Mouse (Mus musculus): Measurements from ENCODE around the gene Gm10638.

Gene Gm10638

GRCm38 (mm10) chr8:86759090-86759491 lies 13.6 kb downstream of the Gm10638 start:
- ChIA-PET POLR2A (interaction anchor here in 2 of 4 experiments (1.1 to 4.4 kb wide), 4 partner anchors 12 to 84 kb away, joined by 3 to 20 read pairs (median 6); no protein-coding TSS in a partner anchor), CTCF (interaction anchor here in 1 of 4 experiments (0.6 kb wide), 1 partner anchor 143 kb away, joined by 8 read pairs; no protein-coding TSS in a partner anchor)

GRCm38 (mm10) chr8:86760746-86761145 lies 15.2 kb downstream of the Gm10638 start:
- ChIA-PET CTCF (interaction anchor here in 1 of 4 experiments (1.1 kb wide), 1 partner anchor 148 kb away, joined by 3 read pairs; no protein-coding TSS in a partner anchor), POLR2A (interaction anchor here in 2 of 4 experiments (1.0 to 4.4 kb wide), 7 partner anchors 10 to 142 kb away, joined by 3 to 20 read pairs (median 6); partner anchors contain the start of genes Gm10638 (in 1 of the 2) and Siah1a (in 1 of the 2))

GRCm38 (mm10) chr8:86762806-86763205 lies 17.3 kb downstream of the Gm10638 start:
- CTCF ChIA-PET: no interaction called here
- POLR2A ChIA-PET: interaction anchor here in 1 of 4 experiments (0.6 to 4.4 kb wide), 3 partner anchors 13 to 147 kb away, joined by 3 to 20 read pairs (median 12); partner anchors contain the start of genes Gm10638 and Siah1a

GRCm38 (mm10) chr8:86765155-86765554 lies 19.7 kb downstream of the Gm10638 start:
- POLR2A ChIA-PET: interaction anchor here in 3 of 4 experiments (0.6 to 4.3 kb wide), 16 partner anchors 9 to 467 kb away, joined by 3 to 35 read pairs (median 6); partner anchors contain the start of genes Gm10638 (in 3 of the 3) and Siah1a (in 3 of the 3)

GRCm38 (mm10) chr8:86765669-86766068 lies 20.2 kb downstream of the Gm10638 start:
- ChIA-PET POLR2A (interaction anchor here in 3 of 4 experiments (0.6 to 4.3 kb wide), 13 partner anchors 8 to 129 kb away, joined by 3 to 35 read pairs (median 8); partner anchors contain the start of genes Gm10638 (in 3 of the 3) and Siah1a (in 3 of the 3)), CTCF (interaction anchor here in 1 of 4 experiments (0.6 to 1.0 kb wide), 2 partner anchors 55 to 1153 kb away, joined by 3 read pairs; no protein-coding TSS in a partner anchor)

More at GRCm38 (mm10) chr8:86765155-86765554, 19.7 kb downstream of the Gm10638 start:
- CTCF ChIA-PET: interaction anchor here in 1 of 4 experiments (0.6 to 1.0 kb wide), 3 partner anchors 55 to 1154 kb away, joined by 3 read pairs; no protein-coding TSS in a partner anchor

GRCm38 (mm10) chr8:86766548-86767211 lies 21.2 kb downstream of the Gm10638 start:
- ChIA-PET POLR2A (interaction anchor here in 3 of 4 experiments (0.6 to 4.3 kb wide), 12 partner anchors 9 to 128 kb away, joined by 3 to 35 read pairs (median 6); partner anchors contain the start of genes Gm10638 (in 1 of the 3) and Siah1a (in 1 of the 3)), CTCF (no interaction called here)

GRCm38 (mm10) chr8:86768499-86768898 lies 23.0 kb downstream of the Gm10638 start:
- CTCF ChIA-PET: no interaction called here
- POLR2A ChIA-PET: interaction anchor here in 2 of 4 experiments (0.6 to 4.3 kb wide), 4 partner anchors 11 to 289 kb away, joined by 3 to 29 read pairs (median 7); no protein-coding TSS in a partner anchor

GRCm38 (mm10) chr8:86769945-86770715 lies 24.6 kb downstream of the Gm10638 start:
- ChIA-PET CTCF (interaction anchor here in 1 of 4 experiments (1.1 kb wide), 1 partner anchor 138 kb away, joined by 5 read pairs; no protein-coding TSS in a partner anchor), POLR2A (interaction anchor here in 2 of 4 experiments (0.8 to 3.1 kb wide), 7 partner anchors 10 to 42 kb away, joined by 3 to 19 read pairs (median 4); partner anchors contain the start of genes Gm10638 (in 1 of the 2) and Siah1a (in 1 of the 2))

GRCm38 (mm10) chr8:86779207-86779606 lies 33.7 kb downstream of the Gm10638 start:
- ChIA-PET POLR2A (interaction anchor here in 2 of 4 experiments (0.6 to 2.7 kb wide), 9 partner anchors 14 to 42 kb away, joined by 3 to 13 read pairs (median 4); partner anchors contain the start of genes Gm10638 (in 2 of the 2) and Siah1a (in 2 of the 2)), CTCF (interaction anchor here in 1 of 4 experiments (0.8 kb wide), 1 partner anchor 173 kb away, joined by 3 read pairs; no protein-coding TSS in a partner anchor)

- CTCF ChIA-PET: interaction anchor here in 1 of 4 experiments (1.3 kb wide), 1 partner anchor 40 kb away, joined by 3 read pairs; no protein-coding TSS in a partner anchor
- POLR2A ChIA-PET: interaction anchor here in 3 of 4 experiments (0.5 to 1.8 kb wide), 4 partner anchors 16 to 40 kb away, joined by 3 to 9 read pairs (median 4); no protein-coding TSS in a partner anchor
Observed at GRCm38 (mm10) chr8:86781094-86781493, 35.6 kb downstream of the Gm10638 start.

- ChIA-PET CTCF (interaction anchor here in 1 of 4 experiments (0.6 kb wide), 1 partner anchor 8 kb away, joined by 3 read pairs; no protein-coding TSS in a partner anchor), POLR2A (interaction anchor here in 3 of 4 experiments (0.5 to 3.1 kb wide), 9 partner anchors 10 to 1315 kb away, joined by 3 to 19 read pairs (median 4); partner anchors contain the start of genes Gm10638 (in 1 of the 3) and Siah1a (in 1 of the 3))
Observed at GRCm38 (mm10) chr8:86786498-86786897, 41.0 kb downstream of the Gm10638 start.

GRCm38 (mm10) chr8:86787891-86788420 lies 42.5 kb downstream of the Gm10638 start:
- CTCF ChIA-PET: interaction anchor here in 1 of 4 experiments (0.7 kb wide), 1 partner anchor 367 kb away, joined by 4 read pairs; no protein-coding TSS in a partner anchor
- POLR2A ChIA-PET: interaction anchor here in 2 of 4 experiments (1.0 to 3.1 kb wide), 3 partner anchors 12 to 30 kb away, joined by 5 to 7 read pairs (median 6); no protein-coding TSS in a partner anchor

GRCm38 (mm10) chr8:86789576-86789975 lies 44.1 kb downstream of the Gm10638 start:
- ChIA-PET POLR2A (interaction anchor here in 1 of 4 experiments (1.1 kb wide), 1 partner anchor 15 kb away, joined by 3 read pairs; no protein-coding TSS in a partner anchor), CTCF (no interaction called here)

- POLR2A ChIA-PET: interaction anchor here in 2 of 4 experiments (1.0 to 1.5 kb wide), 2 partner anchors 19 to 34 kb away, joined by 3 to 4 read pairs; no protein-coding TSS in a partner anchor
- CTCF ChIA-PET: interaction anchor here in 1 of 4 experiments (0.5 to 0.6 kb wide), 2 partner anchors 152 to 1411 kb away, joined by 3 read pairs; no protein-coding TSS in a partner anchor
Observed at GRCm38 (mm10) chr8:86791542-86791941, 46.0 kb downstream of the Gm10638 start.

GRCm38 (mm10) chr8:86794716-86795115 lies 49.2 kb downstream of the Gm10638 start:
- CTCF ChIA-PET: interaction anchor here in 2 of 4 experiments (0.8 to 1.3 kb wide), 4 partner anchors 108 to 131 kb away, joined by 3 to 4 read pairs (median 3); no protein-coding TSS in a partner anchor

More at GRCm38 (mm10) chr8:86794716-86795115, 49.2 kb downstream of the Gm10638 start:
- POLR2A ChIA-PET: interaction anchor here in 3 of 4 experiments (0.6 to 2.0 kb wide), 9 partner anchors 9 to 114 kb away, joined by 3 to 7 read pairs (median 4); partner anchors contain the start of genes Gm10638 (in 1 of the 3) and Siah1a (in 1 of the 3)

Measured in embryonic stem cell, embryonic (primary cell).